Mouse (Mus musculus) MEL (cell line): ENCODE results near the gene Tmem200c.

Source experiments
- CTCF ChIP-seq, 3 experiments: IDR thresholded peaks in 2 of 3; conservative IDR thresholded peaks in 1 of 3; 2 replicates each; pipeline ENCODE4 v1.5.1; 2011 to 2012; ENCODE audit warnings: low read length in 3 of 3, low read depth in 2 of 3, mild to moderate bottlenecking in 2 of 3, improper control_type of control experiment in 1 of 3, inconsistent platforms in 1 of 3, mixed read lengths in 1 of 3, moderate library complexity in 1 of 3; ENCODE audit not compliant: control insufficient read depth in 1 of 3, insufficient read depth in 1 of 3, poor library complexity in 1 of 3, severe bottlenecking in 1 of 3
- EP300 ChIP-seq, 2 experiments: IDR thresholded peaks; 2 replicates each; pipeline ENCODE4 v1.6.1; 2011; ENCODE audit warnings: improper control_type of control experiment in 2 of 2, low read length in 2 of 2, low read depth in 1 of 2, mild to moderate bottlenecking in 1 of 2
- GABPA ChIP-seq: IDR thresholded peaks from 2 replicates; pipeline ENCODE4 v1.6.1; 2012; ENCODE audit warnings: low read depth, mild to moderate bottlenecking, inconsistent platforms, low read length, improper control_type of control experiment, moderate library complexity
- MAFK ChIP-seq: IDR thresholded peaks from 2 replicates; pipeline ENCODE4 v1.6.1; 2011; ENCODE audit warnings: low read depth, mild to moderate bottlenecking, low read length, improper control_type of control experiment, borderline replicate concordance
- MAZ ChIP-seq: IDR thresholded peaks from 2 replicates; pipeline ENCODE4 v1.6.1; 2012; ENCODE audit warnings: low read depth, mild to moderate bottlenecking, inconsistent platforms, low read length, improper control_type of control experiment
- MXI1 ChIP-seq: IDR thresholded peaks from 2 replicates; pipeline ENCODE4 v1.6.1; 2011; ENCODE audit warnings: mild to moderate bottlenecking, low read depth, low read length, improper control_type of control experiment
- NELFE ChIP-seq: IDR thresholded peaks from 2 replicates; pipeline ENCODE4 v1.6.1; 2011; ENCODE audit warnings: low read depth, low read length, improper control_type of control experiment
- NRF1 ChIP-seq: IDR thresholded peaks from 2 replicates; pipeline ENCODE4 v1.6.1; 2014; ENCODE audit warnings: low read depth, mild to moderate bottlenecking, inconsistent platforms, low read length, improper control_type of control experiment, moderate library complexity; ENCODE audit not compliant: poor library complexity, insufficient read depth, severe bottlenecking
- POLR2A ChIP-seq, 2 experiments: IDR thresholded peaks; 2 replicates each; pipeline ENCODE4 v1.6.1; 2011 to 2012; ENCODE audit warnings: low read length in 2 of 2, mild to moderate bottlenecking in 2 of 2, control low read depth in 1 of 2, improper control_type of control experiment in 1 of 2, low read depth in 1 of 2, moderate library complexity in 1 of 2; ENCODE audit not compliant: control insufficient read depth in 1 of 2, insufficient read depth in 1 of 2, poor library complexity in 1 of 2
- SIN3A ChIP-seq: IDR thresholded peaks from 2 replicates; pipeline ENCODE4 v1.6.1; 2012; ENCODE audit warnings: low read length, improper control_type of control experiment, inconsistent platforms

GRCm38 (mm10) chr17:68793741-68794140, 32.7 kb upstream of the Tmem200c start:
- no peak for TF ChIP-seq GABPA
- no peak for TF ChIP-seq MAFK
- TF ChIP-seq POLR2A (IDR thresholded peaks at IDR 0.05; ENCODE audit: control insufficient read depth in 1 of 2, insufficient read depth in 1 of 2, low read depth in 1 of 2, low read length in 2 of 2, poor library complexity in 1 of 2), result no peak
- no peak for TF ChIP-seq EP300 (IDR thresholded peaks at IDR 0.05; ENCODE audit: low read depth in 1 of 2, low read length in 2 of 2)
- TF ChIP-seq MAZ, result no peak
- no peak for TF ChIP-seq NELFE
- no peak for TF ChIP-seq SIN3A
- TF ChIP-seq CTCF (IDR thresholded peaks at IDR 0.05 in 2 of 3, conservative IDR thresholded peaks at IDR 0.05 in 1 of 3; ENCODE audit: control insufficient read depth in 1 of 3, insufficient read depth in 1 of 3, low read depth in 2 of 3, low read length in 3 of 3, poor library complexity in 1 of 3, severe bottlenecking in 1 of 3), result no peak
- no peak for TF ChIP-seq NRF1
- TF ChIP-seq MXI1, result no peak
